Mouse (Mus musculus): ENCODE measurements at regions not wholly inside any gene's neighbourhood (a gene's known extent, or its start where the extent isn't known, plus 50 kb on each side); places are given as distances from the start of the nearest gene placed in this dataset.

DNA sequence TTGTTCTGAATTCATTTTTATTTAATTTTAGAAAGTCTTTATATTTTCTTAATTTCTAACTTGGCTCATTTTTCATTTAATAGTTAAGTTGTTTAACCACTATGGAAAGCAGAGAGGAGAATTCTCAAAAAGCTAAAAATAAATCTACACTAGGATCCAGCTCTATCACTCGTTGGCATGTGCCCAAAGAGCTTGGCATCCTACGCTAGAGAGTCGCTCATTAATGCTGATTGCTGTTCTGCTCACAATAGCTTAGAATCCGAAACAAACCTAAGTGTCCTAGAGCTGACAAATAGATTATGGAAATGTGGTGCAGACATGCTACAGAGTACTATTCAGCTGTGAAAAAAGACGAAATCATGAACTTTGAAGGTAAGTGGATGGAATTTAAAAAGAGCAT is 386.3 kb upstream of the Pbx1 start:
- DNase-seq: peak; percentile 55

DNA sequence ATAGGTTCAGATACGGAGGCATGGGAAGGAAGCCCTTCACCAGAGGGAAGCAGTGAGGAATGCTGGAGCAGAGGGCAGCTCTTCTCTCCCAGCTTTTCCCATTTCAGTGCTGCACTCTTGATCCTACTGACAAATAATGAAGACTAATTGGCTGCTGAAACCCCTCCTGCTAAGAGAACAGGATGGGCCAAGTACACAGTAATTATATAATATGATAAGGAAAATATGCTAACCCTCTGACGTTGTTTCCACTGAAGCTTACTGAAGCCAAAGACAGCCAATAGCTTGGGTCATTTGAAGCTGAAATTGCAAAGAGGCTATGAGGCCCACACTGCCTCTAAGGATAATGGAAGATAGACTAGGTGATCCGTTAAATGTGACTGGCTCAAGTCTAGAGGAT is 375.0 kb upstream of the Pbx1 start:
- peak; percentile 41 for DNase-seq

- DNase-seq: no peak
Measured at GRCm38 (mm10) chr1:168805442-168805841, 373.4 kb upstream of the Pbx1 start.

DNA sequence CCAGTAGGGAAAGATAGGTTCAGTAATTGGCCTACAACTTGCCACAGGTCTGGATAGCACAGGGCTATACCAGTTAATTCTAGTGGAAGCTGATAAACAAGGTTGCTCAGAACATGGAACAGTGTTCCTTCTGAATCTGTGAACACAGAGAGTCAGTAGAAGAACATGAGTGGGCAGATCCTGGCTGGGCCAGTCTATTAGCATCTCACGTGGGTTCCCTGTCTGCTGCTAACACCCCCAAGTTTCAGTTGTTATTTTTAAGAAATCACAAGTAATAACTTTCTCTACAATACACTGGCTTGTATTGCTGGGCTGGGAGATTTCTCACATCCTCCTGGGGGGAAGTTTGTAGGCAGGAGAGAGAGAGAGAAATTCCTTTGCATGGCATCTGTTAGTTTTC is 369.0 kb upstream of the Pbx1 start:
- no peak for DNase-seq

DNA sequence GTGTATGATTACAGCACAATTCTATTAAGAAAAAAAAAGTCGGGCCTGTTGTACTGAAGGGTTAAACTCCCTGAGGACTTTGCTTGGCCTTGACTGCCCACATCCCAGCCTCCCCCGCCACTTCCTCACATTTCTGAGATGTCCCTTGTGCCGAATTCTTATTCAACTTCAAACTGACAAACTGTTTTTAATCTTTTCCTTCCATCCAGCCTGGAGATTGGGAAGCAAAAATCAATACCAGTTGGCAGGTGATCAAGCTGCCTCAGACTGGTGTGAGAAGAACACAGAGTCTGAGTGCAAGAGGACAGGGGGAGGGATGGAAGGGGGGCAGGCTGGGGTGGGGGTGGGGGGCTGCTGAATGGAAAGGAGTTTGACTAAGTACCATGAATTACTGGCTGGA is 354.7 kb upstream of the Pbx1 start:
- no peak for DNase-seq

DNA sequence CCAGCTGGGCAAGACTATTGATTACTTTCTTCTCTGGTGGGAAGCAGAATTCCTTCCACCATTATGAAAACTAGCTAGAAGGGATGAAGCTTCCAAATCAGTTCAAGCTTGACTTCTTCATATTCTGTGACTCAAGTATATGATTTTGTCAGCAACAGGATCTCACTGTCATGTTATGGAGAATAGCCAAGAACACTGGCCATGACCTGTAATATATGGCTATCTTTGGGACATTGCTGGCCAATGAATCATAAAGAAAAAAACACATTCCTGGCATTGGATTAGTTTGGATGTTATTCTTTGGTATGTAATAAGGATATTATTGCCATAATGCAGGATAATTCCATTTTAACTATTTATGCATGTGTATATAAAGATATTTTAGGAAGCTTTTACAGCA is 351.8 kb upstream of the Pbx1 start:
- DNase-seq: no peak

- no peak for DNase-seq
Measured at GRCm38 (mm10) chr1:168764368-168764895, 332.4 kb upstream of the Pbx1 start.

- DNase-seq: no peak
Measured at GRCm38 (mm10) chr1:168761095-168761494, 329.0 kb upstream of the Pbx1 start.

- DNase-seq: peak; percentile 43
Measured at GRCm38 (mm10) chr1:168760239-168760638, 328.2 kb upstream of the Pbx1 start.

DNA sequence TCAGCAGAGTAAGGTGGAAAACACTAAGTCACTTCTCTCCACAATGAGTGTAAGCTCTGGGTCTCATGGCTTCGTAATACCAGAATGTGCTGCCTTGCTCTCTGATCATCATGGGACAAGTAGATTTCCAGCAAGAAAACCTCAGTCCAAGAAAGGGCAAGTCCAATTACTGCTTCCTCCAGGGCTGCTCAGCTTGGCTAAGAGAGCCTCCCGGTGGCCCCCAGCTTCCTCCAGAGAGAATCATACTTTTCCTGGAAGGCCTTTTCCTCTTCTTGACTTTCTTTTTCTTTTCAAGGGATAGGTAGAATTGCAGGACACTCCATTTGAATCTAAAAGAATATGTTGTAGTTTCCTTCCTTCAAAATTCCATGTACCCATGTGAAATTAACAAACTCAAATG is 326.8 kb upstream of the Pbx1 start:
- no peak for DNase-seq

- DNase-seq: peak; percentile 20
Measured at GRCm38 (mm10) chr1:168754196-168754595, 322.1 kb upstream of the Pbx1 start.

GRCm38 (mm10) chr1:168743435-168743834 is 311.4 kb upstream of the Pbx1 start:
- no peak for DNase-seq

DNA sequence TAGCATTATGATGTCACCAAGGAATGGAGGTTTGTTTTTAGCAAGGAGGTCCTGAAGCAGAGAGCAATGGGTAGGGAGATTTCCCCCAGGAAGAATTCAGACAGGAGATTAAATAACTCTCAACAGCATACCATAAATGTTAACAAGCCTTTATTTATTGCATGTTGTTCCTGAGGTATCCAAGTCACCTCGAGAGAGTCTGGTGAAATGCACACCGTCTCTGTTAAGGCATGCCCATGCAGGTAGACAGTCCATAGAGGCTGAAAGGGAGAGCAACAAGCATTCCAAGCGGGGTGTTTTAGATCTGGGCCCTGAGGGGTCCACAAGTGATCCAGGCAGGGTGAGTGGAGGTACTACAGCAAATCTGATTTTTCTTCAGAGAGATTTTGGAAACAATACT is 305.9 kb upstream of the Pbx1 start:
- no peak for DNase-seq

DNA sequence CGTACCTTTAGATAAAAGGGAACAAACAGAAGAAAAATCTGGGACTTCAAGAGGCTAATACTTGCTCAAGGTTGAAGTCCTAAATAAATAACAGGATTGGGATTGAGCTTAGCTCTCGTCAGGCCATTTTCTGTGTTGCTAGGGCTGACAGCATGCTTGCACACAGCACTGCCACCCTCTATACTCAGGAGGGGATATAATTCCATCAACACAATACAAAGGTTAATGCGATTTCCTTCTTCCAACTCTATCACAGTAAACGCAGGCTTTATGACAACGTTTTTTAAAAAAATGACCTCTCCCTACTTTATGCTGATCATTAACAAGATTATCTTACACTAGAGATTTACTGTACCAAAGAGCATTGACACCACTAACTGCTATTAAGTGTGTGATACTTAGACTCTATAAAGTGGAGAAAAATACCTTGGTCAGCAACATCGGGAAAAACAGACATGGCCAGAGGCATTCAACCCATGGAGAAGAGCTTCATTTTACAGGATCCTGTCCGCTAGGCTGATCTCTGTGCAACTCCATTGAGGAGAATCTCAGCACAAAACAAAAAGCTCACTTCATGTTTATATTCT is 305.3 kb upstream of the Pbx1 start:
- DNase-seq: no peak

DNA sequence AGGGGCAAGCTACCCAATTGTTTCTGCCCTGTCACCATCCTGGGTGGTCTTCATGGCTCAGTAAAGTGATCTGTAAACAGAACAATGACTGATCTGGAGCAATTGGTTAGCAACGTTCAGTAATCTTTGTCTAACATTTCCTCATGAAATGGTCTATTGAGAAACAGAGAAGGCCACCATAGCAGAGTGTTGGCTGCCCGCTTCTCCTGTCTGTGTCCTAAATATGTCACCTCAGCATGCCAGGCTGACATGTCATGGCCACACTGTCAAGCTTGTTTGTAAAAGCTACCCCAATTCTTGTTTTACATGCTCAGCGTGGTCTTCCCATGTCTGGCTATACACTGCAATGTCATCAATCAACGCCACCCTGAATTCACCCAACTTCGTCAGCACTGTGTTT is 301.0 kb upstream of the Pbx1 start:
- DNase-seq: peak; percentile 75

GRCm38 (mm10) chr1:168709836-168710235 is 277.8 kb upstream of the Pbx1 start:
- DNase-seq: no peak

DNA sequence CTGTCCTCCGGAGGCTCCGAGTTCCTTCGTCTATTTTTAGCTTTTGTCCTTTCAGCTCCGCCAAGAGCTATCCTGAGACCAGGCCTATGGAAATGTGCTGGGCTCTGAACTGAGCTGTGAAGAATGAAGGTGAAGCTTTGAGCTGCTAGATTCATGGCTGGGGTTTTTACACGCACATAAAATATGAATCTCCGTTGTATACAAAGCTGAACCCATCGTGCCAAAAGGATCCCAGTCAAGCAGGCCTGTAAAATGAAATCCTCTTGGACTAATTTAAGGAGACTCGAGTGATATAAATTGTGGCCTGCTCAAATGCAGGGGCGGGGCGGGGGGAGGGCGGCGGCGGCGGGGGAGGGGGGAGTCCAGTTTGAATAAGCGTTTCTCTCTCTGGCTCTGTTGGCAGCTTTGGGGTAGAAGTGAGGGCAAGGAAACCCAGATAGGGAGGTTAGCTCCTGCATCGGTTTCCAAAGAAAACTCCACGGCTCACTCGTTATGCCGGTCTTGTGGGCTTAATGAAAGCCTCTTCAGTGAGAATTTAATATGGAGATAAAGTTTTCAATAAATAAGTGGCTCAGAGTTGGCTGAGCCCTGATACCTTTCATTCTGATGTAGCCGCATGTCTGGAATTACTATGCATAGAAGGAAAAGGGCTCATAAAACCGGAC is 277.1 kb upstream of the Pbx1 start:
- peak; percentile 29 for DNase-seq

GRCm38 (mm10) chr1:168708161-168708865 is 276.2 kb upstream of the Pbx1 start:
- DNase-seq: peak; percentile 15

GRCm38 (mm10) chr1:168697386-168697785 is 265.3 kb upstream of the Pbx1 start:
- DNase-seq: no peak

- no peak for DNase-seq
Measured at GRCm38 (mm10) chr1:168686821-168687220, 254.8 kb upstream of the Pbx1 start.

GRCm38 (mm10) chr1:168685147-168685546 is 253.1 kb upstream of the Pbx1 start:
- no peak for DNase-seq

GRCm38 (mm10) chr1:168681685-168682491 is 249.8 kb upstream of the Pbx1 start:
- no peak for DNase-seq

GRCm38 (mm10) chr1:168680674-168681073 is 248.6 kb upstream of the Pbx1 start:
- DNase-seq: no peak

Data from retina, postnatal 1 day (tissue).